Mouse (Mus musculus) cerebellum, adult (tissue): Measurements from ENCODE around the gene Ins2.
A peak's percentile ranks its signal among the peaks of the same experiment; 100 is the strongest.

Experiments
- ATAC-seq: cut with Nextera tagmentation; 2 replicates; pipeline ENCODE4 v1.9.2; 2017; ENCODE audit warnings: mild to moderate bottlenecking, moderate library complexity, mixed read lengths; ENCODE audit not compliant: insufficient number of reproducible peaks, low FRiP score, low TSS enrichment

The Ins2 gene

GRCm38 (mm10) chr7:142664465-142665029 lies 78.6 kb downstream of the Ins2 start:
- no peak for ATAC-seq

GRCm38 (mm10) chr7:142663931-142664421 lies 79.2 kb downstream of the Ins2 start:
- no peak for ATAC-seq

- ATAC-seq = no peak
Observed at GRCm38 (mm10) chr7:142663151-142663550, 80.0 kb downstream of the Ins2 start.

- no peak for ATAC-seq
Observed at GRCm38 (mm10) chr7:142661811-142662210, 81.4 kb downstream of the Ins2 start.

- ATAC-seq = no peak
Observed at GRCm38 (mm10) chr7:142661046-142661445, 82.1 kb downstream of the Ins2 start.

- no peak for ATAC-seq
Observed at GRCm38 (mm10) chr7:142660651-142660945, 82.6 kb downstream of the Ins2 start.

- no peak for ATAC-seq
Observed at GRCm38 (mm10) chr7:142659767-142660650, 83.2 kb downstream of the Ins2 start.

- ATAC-seq = no peak
Observed at GRCm38 (mm10) chr7:142659181-142659681, 84.0 kb downstream of the Ins2 start.

- no peak for ATAC-seq
Observed at GRCm38 (mm10) chr7:142658681-142659180, 84.5 kb downstream of the Ins2 start.

GRCm38 (mm10) chr7:142657821-142658614 lies 85.2 kb downstream of the Ins2 start:
- no peak for ATAC-seq

GRCm38 (mm10) chr7:142657341-142657791 lies 85.8 kb downstream of the Ins2 start:
- ATAC-seq = no peak

- no peak for ATAC-seq
Observed at GRCm38 (mm10) chr7:142656055-142656454, 87.1 kb downstream of the Ins2 start.

- no peak for ATAC-seq
Observed at GRCm38 (mm10) chr7:142655633-142656032, 87.5 kb downstream of the Ins2 start.

- ATAC-seq = no peak
Observed at GRCm38 (mm10) chr7:142653726-142654125, 89.5 kb downstream of the Ins2 start.

- no peak for ATAC-seq
Observed at GRCm38 (mm10) chr7:142646676-142647075, 96.5 kb downstream of the Ins2 start.

- ATAC-seq = no peak
Observed at GRCm38 (mm10) chr7:142645045-142645444, 98.1 kb downstream of the Ins2 start.

- no peak for ATAC-seq
Observed at GRCm38 (mm10) chr7:142636178-142636577, 107.0 kb downstream of the Ins2 start.

- peak; percentile 52; the same call in 1 of the 2 replicates for ATAC-seq
Observed at GRCm38 (mm10) chr7:142630691-142631090, 112.5 kb downstream of the Ins2 start.

GRCm38 (mm10) chr7:142629806-142630205 lies 113.4 kb downstream of the Ins2 start:
- no peak for ATAC-seq
